Mouse (Mus musculus) liver, embryonic 11.5 days (tissue): ENCODE results near the gene Pygl. TPM values are rescaled to one million over a fixed set of nuclear protein-coding genes. Genes with fewer than 3 reads are reported as not detected.

Source experiments
- ATAC-seq: fragments of 200-750 bp; cut with Nextera tagmentation; replicated peaks from 2 replicates; pipeline ENCODE4 v1.8.0; 2017; ENCODE audit warnings: moderate number of reproducible peaks, mild to moderate bottlenecking, moderate TSS enrichment, moderate library complexity; ENCODE audit not compliant: low FRiP score
- DNase-seq: peaks from one replicate; pipeline ENCODE4 v3.0.0-alpha.2; 2017; ENCODE audit warnings: low spot score
- H3K27ac ChIP-seq: fragments of 300-500 bp; sonication (generic); 2 replicates; pipeline ENCODE4 v1.5.1; 2014; ENCODE audit warnings: mild to moderate bottlenecking, low read depth, low read length, control low read depth
- H3K27me3 ChIP-seq: fragments of 300-500 bp; sonication (generic); replicated peaks from 2 replicates; pipeline ENCODE4 v1.6.1; 2014; ENCODE audit warnings: low read length, mixed read lengths; ENCODE audit not compliant: control insufficient read depth, insufficient read depth
- H3K36me3 ChIP-seq: fragments of 300-500 bp; sonication (generic); 2 replicates; pipeline ENCODE4 v1.6.1; 2014; ENCODE audit warnings: mild to moderate bottlenecking, low read length, moderate library complexity, mixed read lengths; ENCODE audit not compliant: control insufficient read depth, insufficient read depth
- H3K4me1 ChIP-seq: fragments of 300-500 bp; sonication (generic); replicated peaks from 2 replicates; pipeline ENCODE4 v1.6.1; 2014; ENCODE audit warnings: low read length, mixed read lengths; ENCODE audit not compliant: control insufficient read depth, insufficient read depth
- H3K4me2 ChIP-seq: fragments of 300-500 bp; sonication (generic); 2 replicates; pipeline ENCODE4 v1.6.1; 2014; ENCODE audit warnings: mild to moderate bottlenecking, control low read depth, moderate library complexity
- H3K4me3 ChIP-seq: fragments of 300-500 bp; sonication (generic); 2 replicates; pipeline ENCODE4 v1.5.1; 2014; ENCODE audit warnings: low read depth, low read length, control low read depth
- H3K9ac ChIP-seq: fragments of 300-500 bp; sonication (generic); 2 replicates; pipeline ENCODE4 v1.6.1; 2014; ENCODE audit warnings: low read depth, low read length, control low read depth
- H3K9me3 ChIP-seq: fragments of 300-500 bp; sonication (generic); 2 replicates; pipeline ENCODE4 v1.6.1; 2016; ENCODE audit warnings: low read length, inconsistent platforms, mixed read lengths; ENCODE audit not compliant: control insufficient read depth
- WGBS: fragments of 180-500 bp; shearing (Covaris S2); extraction: QIAGEN DNeasy Blood & Tissue Kit; methylation state at CpG from one replicate; pipeline ENCODE4 v1.1.7; 2014; 5-methylcytosine and 5-hydroxymethylcytosine counted together
- polyA plus RNA-seq: library from polyadenylated mRNA; unstranded; fragments of >200 nt; fragmentation: Nextera tagmentation; extraction: Ambion mirVana; gene quantifications from 2 replicates; pipeline ENCODE4 v1.2.1, GENCODE M21; 2014

Gene Pygl
- polyA plus RNA-seq, 1 experiment from 2014 or later, result 29.8 TPM

DNA sequence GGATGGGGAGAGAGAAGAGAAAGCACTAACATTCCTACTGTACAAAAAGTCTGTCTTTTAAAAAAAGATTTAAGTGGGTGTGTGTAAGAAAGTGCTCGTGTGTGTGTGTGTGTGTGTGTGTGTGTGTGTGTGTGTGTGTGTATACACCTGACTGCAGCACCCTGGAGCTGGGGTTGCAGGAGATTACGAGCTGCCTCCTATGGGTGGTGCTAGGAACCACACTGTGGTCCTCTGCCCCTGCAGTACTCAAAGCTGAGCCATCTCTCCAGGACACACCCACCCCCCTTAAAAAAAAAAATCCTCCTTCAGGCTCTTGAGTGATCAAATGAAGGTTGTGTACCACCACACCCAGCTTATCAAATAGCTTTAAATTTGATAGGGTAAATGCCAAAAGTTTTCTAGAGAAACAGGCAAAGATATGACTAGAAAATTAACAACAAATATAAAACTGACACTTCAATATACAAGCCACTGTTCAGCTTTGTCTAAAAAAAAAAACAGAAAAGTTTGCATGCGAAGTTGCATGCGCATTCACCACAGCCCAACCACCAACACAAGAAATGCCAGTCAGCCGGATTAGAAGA lies 90.2 kb downstream of the Pygl start:
- no peak for DNase-seq
- H3K4me1 ChIP-seq, result no peaks in the 10 kb centered on the region
- WGBS, result 80% methylated on average over 5 of the region's 5 CpGs
- no peaks in the 10 kb centered on the region for H3K9me3 ChIP-seq
- no peak overlapping the region for H3K4me3 ChIP-seq
- no peak for ATAC-seq
- no peak overlapping the region for H3K27ac ChIP-seq
- no peaks in the 10 kb centered on the region for H3K36me3 ChIP-seq
- H3K27me3 ChIP-seq, result no peaks in the 10 kb centered on the region
- no peak overlapping the region for H3K4me2 ChIP-seq
- H3K9ac ChIP-seq, result no peak overlapping the region

Other genes starting within 250 kb of the Pygl start
- gene Sav1, start 244.5 kb downstream of the Pygl start, polyA plus RNA-seq, result 8.4 and 9.1 TPM in 2 replicates
- 7.7 and 9.4 TPM in 2 replicates for gene Nin, start 117.8 kb downstream of the Pygl start, polyA plus RNA-seq
- 0.12 TPM in 1 of 2 replicates, not detected in the other for gene Abhd12b, start 77.3 kb downstream of the Pygl start, polyA plus RNA-seq
- 0.53 and 0.70 TPM in 2 replicates for gene Trim9, start 116.1 kb upstream of the Pygl start, polyA plus RNA-seq
- 115 and 140 TPM in 2 replicates for gene Tmx1, start 221.6 kb upstream of the Pygl start, polyA plus RNA-seq